Mouse (Mus musculus) hindbrain, embryonic 11.5 days (tissue): Measurements from ENCODE around the gene Fam124a. TPM values are rescaled to one million over a fixed set of nuclear protein-coding genes. Genes with fewer than 3 reads are reported as not detected.
A peak's percentile ranks its signal among the peaks of the same experiment; 100 is the strongest.

ENCODE experiments used
- ATAC-seq: fragments of 200-750 bp; cut with Nextera tagmentation; 2 replicates; pipeline ENCODE4 v1.8.0; 2017; ENCODE audit warnings: mild to moderate bottlenecking, moderate TSS enrichment, moderate library complexity; ENCODE audit not compliant: low FRiP score
- DNase-seq: peaks from one replicate; pipeline ENCODE4 v3.0.0-alpha.2; 2015; ENCODE audit warnings: low spot score
- H3K27ac ChIP-seq: fragments of 300-500 bp; sonication (generic); 2 replicates; pipeline ENCODE4 v1.5.1; 2014; ENCODE audit warnings: mild to moderate bottlenecking, low read depth, low read length
- H3K27me3 ChIP-seq: fragments of 300-500 bp; sonication (generic); 2 replicates; pipeline ENCODE4 v1.6.1; 2014; ENCODE audit warnings: mild to moderate bottlenecking, low read length, moderate library complexity, mixed read lengths; ENCODE audit not compliant: control insufficient read depth, insufficient read depth
- H3K36me3 ChIP-seq: fragments of 300-500 bp; sonication (generic); 2 replicates; pipeline ENCODE4 v1.6.1; 2014; ENCODE audit warnings: mild to moderate bottlenecking, low read length, moderate library complexity, mixed read lengths; ENCODE audit not compliant: control insufficient read depth, insufficient read depth
- H3K4me1 ChIP-seq: fragments of 300-500 bp; sonication (generic); replicated peaks from 2 replicates; pipeline ENCODE4 v1.6.1; 2014; ENCODE audit warnings: low read length, mixed read lengths; ENCODE audit not compliant: control insufficient read depth, insufficient read depth
- H3K4me2 ChIP-seq: fragments of 300-500 bp; sonication (generic); replicated peaks from 2 replicates; pipeline ENCODE4 v1.6.1; 2014; ENCODE audit warnings: mild to moderate bottlenecking, low read depth, low read length
- H3K4me3 ChIP-seq: fragments of 300-500 bp; sonication (generic); 2 replicates; pipeline ENCODE4 v1.5.1; 2014; ENCODE audit warnings: low read depth, low read length
- H3K9ac ChIP-seq: fragments of 300-500 bp; sonication (generic); 2 replicates; pipeline ENCODE4 v1.6.1; 2014; ENCODE audit warnings: low read depth, low read length
- H3K9me3 ChIP-seq: fragments of 300-500 bp; sonication (generic); 2 replicates; pipeline ENCODE4 v1.6.1; 2016; ENCODE audit warnings: low read length; ENCODE audit not compliant: control insufficient read depth
- WGBS: fragments of 180-500 bp; shearing (Covaris S2); extraction: QIAGEN DNeasy Blood & Tissue Kit; methylation state at CpG from one replicate; pipeline ENCODE4 v1.1.7; 2014; 5-methylcytosine and 5-hydroxymethylcytosine counted together
- polyA plus RNA-seq: library from polyadenylated mRNA; unstranded; fragments of >200 nt; fragmentation: Nextera tagmentation; extraction: Ambion mirVana; gene quantifications from 2 replicates; pipeline ENCODE4 v1.2.1, GENCODE M21; 2014

Gene Fam124a
- polyA plus RNA-seq, 1 experiment from 2014 or later = 4.0 TPM

DNA sequence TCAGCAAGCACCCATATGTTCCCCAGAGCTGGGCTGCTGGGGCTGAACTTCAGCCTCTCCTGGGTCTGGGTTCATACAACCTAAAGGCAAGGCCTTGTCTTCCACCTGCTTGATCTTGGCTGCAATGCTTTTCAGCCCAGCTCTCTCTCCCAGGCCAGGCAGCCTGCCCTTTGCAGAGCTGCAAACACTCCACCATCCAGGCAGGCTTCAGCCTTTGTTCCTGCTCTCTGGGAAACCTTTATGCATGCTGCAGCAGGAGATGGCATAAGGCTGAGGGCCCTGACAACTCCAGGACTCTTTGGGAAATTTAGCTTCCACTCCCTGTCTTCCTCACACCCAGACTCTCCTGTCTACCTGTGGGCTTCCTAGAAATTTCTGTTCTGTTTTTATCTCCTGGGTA lies 29.1 kb downstream of the Fam124a start:
- H3K9ac ChIP-seq = no peak overlapping the region
- peak overlapping the region; percentile 24; the same call in 1 of the 2 replicates for H3K27ac ChIP-seq
- no peaks in the 10 kb centered on the region for H3K9me3 ChIP-seq
- no peaks in the 10 kb centered on the region; the same call in 1 of the 2 replicates for H3K4me1 ChIP-seq
- DNase-seq = peak; percentile 7
- H3K4me3 ChIP-seq = no peak overlapping the region
- H3K4me2 ChIP-seq = no peak overlapping the region
- ATAC-seq = no peak
- H3K27me3 ChIP-seq = no peaks in the 10 kb centered on the region
- no peaks in the 10 kb centered on the region for H3K36me3 ChIP-seq

GRCm38 (mm10) chr14:62585338-62585737 lies 29.8 kb downstream of the Fam124a start:
- no peak overlapping the region for H3K4me3 ChIP-seq
- no peak overlapping the region for H3K9ac ChIP-seq
- peak; percentile 59; the same call in 1 of the 2 replicates for ATAC-seq
- peak; percentile 30 for DNase-seq
- H3K9me3 ChIP-seq = no peaks in the 10 kb centered on the region
- no peaks in the 10 kb centered on the region; the same call in 1 of the 2 replicates for H3K4me1 ChIP-seq
- no peaks in the 10 kb centered on the region for H3K36me3 ChIP-seq
- no peaks in the 10 kb centered on the region for H3K27me3 ChIP-seq
- H3K27ac ChIP-seq = no peak overlapping the region; the same call in none of the 2 replicates
- H3K4me2 ChIP-seq = no peak overlapping the region
- 25% methylated on average over 3 of the region's 3 CpGs for WGBS

- Histone ChIP-seq H3K4me2 (no peak overlapping the region), H3K9me3 (no peaks in the 10 kb centered on the region), H3K27me3 (no peaks in the 10 kb centered on the region), H3K4me3 (no peak overlapping the region), H3K4me1 (no peaks in the 10 kb centered on the region), H3K36me3 (no peaks in the 10 kb centered on the region), H3K9ac (no peak overlapping the region), H3K27ac (no peak overlapping the region)
- ATAC-seq = peak; percentile 40; the same call in 1 of the 2 replicates
- peak; percentile 21 for DNase-seq
- WGBS = 52% methylated on average over 6 of the region's 6 CpGs
These were observed 44.6 kb downstream of the Fam124a start for GRCm38 (mm10) chr14:62600109-62600522.

DNA sequence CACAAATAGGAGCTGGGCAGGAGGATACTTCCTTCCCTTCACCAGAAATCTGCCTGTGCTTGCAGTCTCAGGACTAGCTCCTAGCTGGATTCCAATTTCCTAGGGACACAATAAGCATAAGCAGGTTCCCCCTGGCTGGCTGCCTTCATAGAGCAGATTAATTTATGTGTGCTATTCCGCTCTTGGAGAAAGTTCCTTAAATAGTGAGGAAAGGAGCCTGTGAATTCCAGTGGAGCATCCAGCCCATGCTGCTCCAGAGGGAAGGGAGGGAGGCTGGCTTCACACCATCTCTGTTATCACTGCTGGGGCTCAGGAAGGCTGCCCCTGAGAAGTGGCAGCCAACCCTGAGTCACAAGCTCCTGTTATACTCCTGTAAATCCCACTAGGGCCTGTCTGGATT lies 46.7 kb downstream of the Fam124a start:
- Histone ChIP-seq H3K27ac (no peak overlapping the region), H3K4me3 (no peak overlapping the region), H3K9me3 (no peaks in the 10 kb centered on the region), H3K27me3 (no peaks in the 10 kb centered on the region), H3K36me3 (no peaks in the 10 kb centered on the region), H3K4me2 (no peak overlapping the region), H3K9ac (no peak overlapping the region), H3K4me1 (no peaks in the 10 kb centered on the region)
- WGBS = 80% methylated on average over 1 of the region's 1 CpGs
- ATAC-seq (no peak), DNase-seq (no peak)

- no peak for DNase-seq
- 90% methylated on average over 1 of the region's 1 CpGs for WGBS
- no peaks in the 10 kb centered on the region for H3K9me3 ChIP-seq
- ATAC-seq = no peak
- no peaks in the 10 kb centered on the region for H3K36me3 ChIP-seq
- H3K4me1 ChIP-seq = no peaks in the 10 kb centered on the region
- H3K9ac ChIP-seq = no peak overlapping the region
- no peak overlapping the region for H3K27ac ChIP-seq
- H3K4me3 ChIP-seq = no peak overlapping the region
- no peaks in the 10 kb centered on the region for H3K27me3 ChIP-seq
- H3K4me2 ChIP-seq = no peak overlapping the region
These were observed 47.3 kb downstream of the Fam124a start for GRCm38 (mm10) chr14:62602869-62603268.

DNA sequence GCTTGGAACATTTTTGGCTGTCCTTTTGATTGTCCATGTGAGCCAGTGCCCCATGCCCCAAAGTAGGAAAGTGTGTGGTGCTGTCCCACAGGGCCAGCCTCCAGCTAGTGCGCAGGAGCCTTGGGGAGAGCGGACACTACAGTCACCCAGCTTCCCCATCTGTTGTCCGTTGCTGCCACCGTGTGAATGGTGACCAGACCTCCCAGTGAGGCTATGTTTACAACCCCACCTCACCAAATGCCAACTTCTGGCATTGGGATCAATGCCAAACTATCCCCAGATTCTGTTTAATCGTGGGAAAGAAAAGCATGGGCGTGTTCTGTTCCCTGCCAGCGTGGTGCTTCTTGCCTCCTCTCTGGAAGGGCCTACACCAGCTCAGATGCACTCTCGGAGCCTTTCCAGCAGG lies 52.3 kb downstream of the Fam124a start:
- DNase-seq = no peak
- Histone ChIP-seq H3K4me2 (no peak overlapping the region), H3K4me1 (no peaks in the 10 kb centered on the region), H3K27ac (no peak overlapping the region), H3K9ac (no peak overlapping the region), H3K4me3 (no peak overlapping the region), H3K36me3 (no peaks in the 10 kb centered on the region), H3K9me3 (no peaks in the 10 kb centered on the region), H3K27me3 (no peaks in the 10 kb centered on the region)
- WGBS = 82% methylated on average over 8 of the region's 8 CpGs
- ATAC-seq = no peak

GRCm38 (mm10) chr14:62609904-62610303 lies 54.4 kb downstream of the Fam124a start:
- WGBS = 91% methylated on average over 3 of the region's 3 CpGs
- Histone ChIP-seq H3K9ac (no peak overlapping the region), H3K9me3 (no peaks in the 10 kb centered on the region), H3K4me1 (no peaks in the 10 kb centered on the region), H3K4me3 (no peak overlapping the region), H3K27ac (no peak overlapping the region), H3K27me3 (no peaks in the 10 kb centered on the region), H3K4me2 (no peak overlapping the region), H3K36me3 (no peaks in the 10 kb centered on the region)
- no peak for DNase-seq
- no peak for ATAC-seq

DNA sequence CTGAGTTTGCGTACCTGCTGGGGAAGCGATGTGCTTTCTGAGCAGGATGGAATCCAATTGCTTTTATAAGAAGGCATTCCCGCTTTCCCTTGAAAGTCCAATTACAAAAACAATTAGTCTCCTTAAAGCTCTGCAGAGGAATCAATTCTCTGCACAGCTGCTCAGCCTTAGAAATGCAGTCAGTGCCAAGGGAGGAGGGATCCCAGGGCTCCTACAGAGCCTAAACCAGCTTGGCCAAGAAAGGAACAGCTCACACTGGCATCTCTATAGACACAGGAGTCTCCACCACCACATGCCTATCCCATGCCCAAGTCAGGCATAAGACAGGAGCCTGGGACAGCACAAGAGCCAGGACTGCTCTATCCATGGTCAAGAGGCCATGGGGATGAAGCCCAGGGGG lies 66.9 kb downstream of the Fam124a start:
- Histone ChIP-seq H3K4me3 (no peak overlapping the region), H3K36me3 (no peaks in the 10 kb centered on the region), H3K4me1 (no peaks in the 10 kb centered on the region), H3K27me3 (no peaks in the 10 kb centered on the region), H3K27ac (no peak overlapping the region), H3K4me2 (no peak overlapping the region), H3K9me3 (no peaks in the 10 kb centered on the region), H3K9ac (no peak overlapping the region)
- ATAC-seq (no peak), DNase-seq (no peak)
- 84% methylated on average over 3 of the region's 3 CpGs for WGBS

- Histone ChIP-seq H3K4me2 (no peak overlapping the region), H3K27ac (no peak overlapping the region), H3K4me1 (no peaks in the 10 kb centered on the region), H3K9me3 (no peaks in the 10 kb centered on the region; the same call in 1 of the 2 replicates), H3K4me3 (no peak overlapping the region), H3K9ac (no peak overlapping the region), H3K27me3 (no peaks in the 10 kb centered on the region), H3K36me3 (no peaks in the 10 kb centered on the region)
- DNase-seq = no peak
- ATAC-seq = no peak
- 92% methylated on average over 5 of the region's 5 CpGs for WGBS
These were observed 72.4 kb downstream of the Fam124a start for GRCm38 (mm10) chr14:62627951-62628350.
